Mouse (Mus musculus): ENCODE measurements around the gene Gm5108.

Gene Gm5108

GRCm38 (mm10) chr5:67941369-67941768 is at the start of gene Gm5108:
Gene Gm5108, plus strand, starts transcription at chr5:67941669.
- DNase-seq (ENCODE audit: low spot score in 2 of 2), result no peak

- no peak for DNase-seq (ENCODE audit: low spot score in 2 of 2)
Measured at GRCm38 (mm10) chr5:67898921-67899320, 42.5 kb upstream of the Gm5108 start.

- no peak for DNase-seq (ENCODE audit: low spot score in 2 of 2)
Measured at GRCm38 (mm10) chr5:67904555-67904954, 36.9 kb upstream of the Gm5108 start.

GRCm38 (mm10) chr5:67930584-67930983 is 10.9 kb upstream of the Gm5108 start:
- no peak for DNase-seq (ENCODE audit: low spot score in 2 of 2)

GRCm38 (mm10) chr5:67931623-67932022 is 9.8 kb upstream of the Gm5108 start:
- no peak for DNase-seq (ENCODE audit: low spot score in 2 of 2)

- DNase-seq (ENCODE audit: low spot score in 2 of 2), result no peak
Measured at GRCm38 (mm10) chr5:67943199-67943598, 1.7 kb downstream of the Gm5108 start.

GRCm38 (mm10) chr5:67944074-67944785 is 2.8 kb downstream of the Gm5108 start:
- DNase-seq (ENCODE audit: low spot score in 2 of 2), result no peak

- no peak for DNase-seq (ENCODE audit: low spot score in 2 of 2)
Measured at GRCm38 (mm10) chr5:67946321-67946720, 4.9 kb downstream of the Gm5108 start, which contains the start of gene Gm21905. Gene Gm21905, minus strand, starts transcription at chr5:67946421.

- no peak for DNase-seq (ENCODE audit: low spot score in 2 of 2)
Measured at GRCm38 (mm10) chr5:67947006-67947405, 5.5 kb downstream of the Gm5108 start.

- no peak for DNase-seq (ENCODE audit: low spot score in 2 of 2)
Measured at GRCm38 (mm10) chr5:67948074-67948473, 6.6 kb downstream of the Gm5108 start.

GRCm38 (mm10) chr5:67954097-67954496 is 12.6 kb downstream of the Gm5108 start:
- DNase-seq (ENCODE audit: low spot score in 2 of 2), result no peak

GRCm38 (mm10) chr5:67955486-67955885 is 14.0 kb downstream of the Gm5108 start:
- DNase-seq (ENCODE audit: low spot score in 2 of 2), result no peak

GRCm38 (mm10) chr5:67961708-67962629 is 20.5 kb downstream of the Gm5108 start:
- no peak for DNase-seq (ENCODE audit: low spot score in 2 of 2)

GRCm38 (mm10) chr5:67969536-67969935 is 28.1 kb downstream of the Gm5108 start:
- DNase-seq (ENCODE audit: low spot score in 2 of 2), result no peak

- no peak for DNase-seq (ENCODE audit: low spot score in 2 of 2)
Measured at GRCm38 (mm10) chr5:67981946-67982526, 40.6 kb downstream of the Gm5108 start.

- no peak for DNase-seq (ENCODE audit: low spot score in 2 of 2)
Measured at GRCm38 (mm10) chr5:67990426-67990825, 49.0 kb downstream of the Gm5108 start.

GRCm38 (mm10) chr5:68002611-68003010 is 61.1 kb downstream of the Gm5108 start:
- DNase-seq (ENCODE audit: low spot score in 2 of 2), result no peak

GRCm38 (mm10) chr5:68003904-68004303 is 62.4 kb downstream of the Gm5108 start:
- no peak for DNase-seq (ENCODE audit: low spot score in 2 of 2)

- no peak for DNase-seq (ENCODE audit: low spot score in 2 of 2)
Measured at GRCm38 (mm10) chr5:68004419-68004818, 63.0 kb downstream of the Gm5108 start.

- DNase-seq (ENCODE audit: low spot score in 2 of 2), result no peak
Measured at GRCm38 (mm10) chr5:68007074-68007473, 65.6 kb downstream of the Gm5108 start.

- no peak for DNase-seq (ENCODE audit: low spot score in 2 of 2)
Measured at GRCm38 (mm10) chr5:68011569-68011968, 70.1 kb downstream of the Gm5108 start.

GRCm38 (mm10) chr5:68012618-68013017 is 71.1 kb downstream of the Gm5108 start:
- DNase-seq (ENCODE audit: low spot score in 2 of 2), result peak; percentile 47 to 72
